Mouse (Mus musculus) neural tube, embryonic 14.5 days (tissue): ENCODE measurements at regions not wholly inside any gene's neighbourhood (a gene's known extent, or its start where the extent isn't known, plus 50 kb on each side); places are given as distances from the start of the nearest gene placed in this dataset.
A peak's percentile ranks its signal among the peaks of the same experiment; 100 is the strongest.

Experiments used
- ATAC-seq: fragments of 200-750 bp; cut with Nextera tagmentation; 2 replicates; pipeline ENCODE4 v1.8.0; 2017; ENCODE audit warnings: low read depth, mild to moderate bottlenecking, moderate TSS enrichment, moderate library complexity
- H3K27ac ChIP-seq: fragments of 300-500 bp; sonication (generic); 2 replicates; pipeline ENCODE4 v1.5.1; 2014; ENCODE audit warnings: low read depth, mild to moderate bottlenecking, control low read depth, low read length, moderate library complexity, mixed read lengths
- H3K27me3 ChIP-seq: fragments of 300-500 bp; sonication (generic); 2 replicates; pipeline ENCODE4 v1.6.1; 2014; ENCODE audit warnings: low read length; ENCODE audit not compliant: control insufficient read depth, insufficient read depth
- H3K36me3 ChIP-seq: fragments of 300-500 bp; sonication (generic); 2 replicates; pipeline ENCODE4 v1.6.1; 2014; ENCODE audit warnings: low read length, mixed read lengths; ENCODE audit not compliant: control insufficient read depth, insufficient read depth
- H3K4me1 ChIP-seq: fragments of 300-500 bp; sonication (generic); 2 replicates; pipeline ENCODE4 v1.6.1; 2014; ENCODE audit warnings: low read length; ENCODE audit not compliant: control insufficient read depth, insufficient read depth
- H3K4me2 ChIP-seq: fragments of 300-500 bp; sonication (generic); 2 replicates; pipeline ENCODE4 v1.6.1; 2014; ENCODE audit warnings: mild to moderate bottlenecking, low read depth, low read length, control low read depth
- H3K4me3 ChIP-seq: fragments of 300-500 bp; sonication (generic); 2 replicates; pipeline ENCODE4 v1.5.1; 2014; ENCODE audit warnings: low read depth, low read length, control low read depth, mixed read lengths
- H3K9ac ChIP-seq: fragments of 300-500 bp; sonication (generic); replicated peaks from 2 replicates; pipeline ENCODE4 v1.6.1; 2014; ENCODE audit warnings: low read depth, mild to moderate bottlenecking, control low read depth, low read length, mixed read lengths
- H3K9me3 ChIP-seq: fragments of 300-500 bp; sonication (generic); 2 replicates; pipeline ENCODE4 v1.6.1; 2016; ENCODE audit warnings: low read length; ENCODE audit not compliant: control insufficient read depth
- WGBS: fragments of 180-500 bp; shearing (Covaris S2); extraction: QIAGEN DNeasy Blood & Tissue Kit; methylation state at CpG from one replicate; pipeline ENCODE4 v1.1.7; 2014; 5-methylcytosine and 5-hydroxymethylcytosine counted together

- WGBS, result 87% methylated on average over 2 of the region's 2 CpGs
- H3K9me3 ChIP-seq, result no peaks in the 10 kb centered on the region
- no peaks in the 10 kb centered on the region for H3K27me3 ChIP-seq
- no peak overlapping the region for H3K9ac ChIP-seq
- no peak overlapping the region for H3K4me2 ChIP-seq
- H3K4me3 ChIP-seq, result no peak overlapping the region
- no peak overlapping the region for H3K27ac ChIP-seq
- no peaks in the 10 kb centered on the region for H3K4me1 ChIP-seq
- no peak for ATAC-seq
- H3K36me3 ChIP-seq, result no peaks in the 10 kb centered on the region
These were observed 603.0 kb upstream of the Rag2 start for GRCm38 (mm10) chr2:101021515-101021914.

- 53% methylated on average over 3 of the region's 3 CpGs for WGBS
- no peak overlapping the region for H3K4me2 ChIP-seq
These were observed 581.5 kb upstream of the Rag2 start for GRCm38 (mm10) chr2:101043050-101043449.

GRCm38 (mm10) chr2:101062939-101063338 lies 561.6 kb upstream of the Rag2 start:
- H3K9me3 ChIP-seq, result no peaks in the 10 kb centered on the region
- H3K4me2 ChIP-seq, result no peak overlapping the region
- no peaks in the 10 kb centered on the region for H3K36me3 ChIP-seq
- WGBS, result 84% methylated on average over 4 of the region's 4 CpGs
- H3K27ac ChIP-seq, result no peak overlapping the region
- no peaks in the 10 kb centered on the region for H3K4me1 ChIP-seq
- no peak for ATAC-seq
- H3K9ac ChIP-seq, result no peak overlapping the region
- H3K4me3 ChIP-seq, result no peak overlapping the region
- H3K27me3 ChIP-seq, result no peaks in the 10 kb centered on the region

More at GRCm38 (mm10) chr2:101043050-101043449, 581.5 kb upstream of the Rag2 start:
- Histone ChIP-seq H3K9me3 (no peaks in the 10 kb centered on the region), H3K9ac (no peak overlapping the region), H3K36me3 (no peaks in the 10 kb centered on the region), H3K27ac (no peak overlapping the region), H3K27me3 (no peaks in the 10 kb centered on the region), H3K4me1 (no peaks in the 10 kb centered on the region), H3K4me3 (no peak overlapping the region)
- ATAC-seq, result peak; percentile 77; the same call in 1 of the 2 replicates

GRCm38 (mm10) chr2:101074990-101075389 lies 549.5 kb upstream of the Rag2 start:
- ATAC-seq, result no peak
- no peak overlapping the region for H3K27ac ChIP-seq
- H3K4me1 ChIP-seq, result no peaks in the 10 kb centered on the region
- no peak overlapping the region for H3K4me3 ChIP-seq
- H3K4me2 ChIP-seq, result no peak overlapping the region
- no peak overlapping the region for H3K9ac ChIP-seq
- no peaks in the 10 kb centered on the region for H3K9me3 ChIP-seq
- H3K36me3 ChIP-seq, result no peaks in the 10 kb centered on the region
- H3K27me3 ChIP-seq, result no peaks in the 10 kb centered on the region

- Histone ChIP-seq H3K9me3 (no peaks in the 10 kb centered on the region), H3K27me3 (no peaks in the 10 kb centered on the region), H3K4me2 (no peak overlapping the region), H3K9ac (no peak overlapping the region), H3K4me1 (no peaks in the 10 kb centered on the region), H3K27ac (no peak overlapping the region), H3K4me3 (no peak overlapping the region), H3K36me3 (no peaks in the 10 kb centered on the region)
- ATAC-seq, result no peak
- 71% methylated on average over 1 of the region's 1 CpGs for WGBS
These were observed 544.3 kb upstream of the Rag2 start for GRCm38 (mm10) chr2:101080231-101080630.

- H3K36me3 ChIP-seq, result no peaks in the 10 kb centered on the region
- no peak for ATAC-seq
- no peak overlapping the region for H3K9ac ChIP-seq
- no peak overlapping the region for H3K27ac ChIP-seq
- no peak overlapping the region for H3K4me3 ChIP-seq
- no peak overlapping the region for H3K4me2 ChIP-seq
- no peaks in the 10 kb centered on the region for H3K27me3 ChIP-seq
- no peaks in the 10 kb centered on the region for H3K4me1 ChIP-seq
- H3K9me3 ChIP-seq, result no peaks in the 10 kb centered on the region
These were observed 540.7 kb upstream of the Rag2 start for GRCm38 (mm10) chr2:101083813-101084212.

- Histone ChIP-seq H3K4me3 (no peak overlapping the region), H3K36me3 (no peaks in the 10 kb centered on the region), H3K9me3 (no peaks in the 10 kb centered on the region), H3K9ac (no peak overlapping the region), H3K4me2 (no peak overlapping the region), H3K27me3 (no peaks in the 10 kb centered on the region), H3K4me1 (no peaks in the 10 kb centered on the region), H3K27ac (no peak overlapping the region)
- no peak for ATAC-seq
- WGBS, result 97% methylated on average over 1 of the region's 1 CpGs
These were observed 539.9 kb upstream of the Rag2 start for GRCm38 (mm10) chr2:101084648-101085047.

GRCm38 (mm10) chr2:101107183-101107872 lies 517.2 kb upstream of the Rag2 start:
- Histone ChIP-seq H3K4me2 (no peak overlapping the region), H3K27ac (no peak overlapping the region), H3K36me3 (no peaks in the 10 kb centered on the region), H3K27me3 (no peaks in the 10 kb centered on the region), H3K4me1 (no peaks in the 10 kb centered on the region), H3K4me3 (no peak overlapping the region), H3K9me3 (no peaks in the 10 kb centered on the region), H3K9ac (no peak overlapping the region)
- ATAC-seq, result no peak
- 77% methylated on average over 1 of the region's 1 CpGs for WGBS

- Histone ChIP-seq H3K9ac (no peak overlapping the region), H3K27ac (no peak overlapping the region), H3K4me3 (no peak overlapping the region), H3K36me3 (no peaks in the 10 kb centered on the region), H3K27me3 (no peaks in the 10 kb centered on the region), H3K9me3 (no peaks in the 10 kb centered on the region), H3K4me2 (no peak overlapping the region), H3K4me1 (no peaks in the 10 kb centered on the region)
- no peak for ATAC-seq
- 35% methylated on average over 1 of the region's 1 CpGs for WGBS
These were observed 487.7 kb upstream of the Rag2 start for GRCm38 (mm10) chr2:101136867-101137266.
